Mouse (Mus musculus): ENCODE data around the gene Kifap3. TPM values are rescaled to one million over a fixed set of nuclear protein-coding genes. Genes with fewer than 3 reads are reported as not detected.

Gene Kifap3
- total and polyA plus RNA-seq, 2 experiments from 2014 or later: 9.5 to 12.4 TPM

DNA sequence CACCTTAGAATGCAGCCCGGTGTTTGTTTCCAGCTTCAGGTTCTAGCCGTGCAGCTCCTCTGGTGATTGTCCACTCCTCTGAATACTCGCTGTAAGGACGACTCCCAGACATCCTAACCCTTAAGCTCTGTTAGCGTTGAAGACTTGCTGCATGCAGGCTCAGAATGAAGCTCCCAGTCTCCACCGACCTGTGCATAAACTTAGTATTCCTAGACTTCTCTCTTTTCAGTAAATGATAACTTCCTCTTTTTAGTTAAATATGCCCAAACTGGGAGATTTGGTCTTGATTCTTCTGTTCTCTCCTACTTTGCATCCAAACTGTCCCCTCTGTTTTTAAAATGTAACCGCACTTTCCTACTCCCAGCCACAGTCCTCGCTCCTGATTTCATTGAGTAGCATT is 61.2 kb downstream of the Kifap3 start:
- no peak for DNase-seq (ENCODE audit: low spot score)
- no peak overlapping the region for H3K4me3 ChIP-seq (ENCODE audit: low read depth, low read length)
- H3K9ac ChIP-seq (replicated peaks; ENCODE audit: low read depth, low read length): no peak overlapping the region
- WGBS: 84% methylated on average over 8 of the region's 8 CpGs
- no peaks in the 10 kb centered on the region for H3K4me1 ChIP-seq (ENCODE audit: control insufficient read depth, insufficient read depth)
- no peak overlapping the region for H3K27ac ChIP-seq (ENCODE audit: low read depth)
- no peak overlapping the region for H3K4me2 ChIP-seq (ENCODE audit: low read depth, low read length)
- no peaks in the 10 kb centered on the region for H3K27me3 ChIP-seq (ENCODE audit: control insufficient read depth, insufficient read depth, low read length)
- no peak for ATAC-seq (ENCODE audit: insufficient read depth, low read depth)
- no peak for TF ChIP-seq EP300 (IDR thresholded peaks at IDR 0.05; ENCODE audit: low read depth)
- no peak for TF ChIP-seq CTCF (IDR thresholded peaks at IDR 0.05; ENCODE audit: low read depth)
- no peaks in the 10 kb centered on the region for H3K9me3 ChIP-seq (replicated peaks; ENCODE audit: control insufficient read depth, low read length)
- H3K36me3 ChIP-seq (replicated peaks; ENCODE audit: control insufficient read depth, insufficient read depth, low read length): 0 out of 2 replicates have a peak, but pooled peaks cover 5% of the 10 kb centered on the region

DNA sequence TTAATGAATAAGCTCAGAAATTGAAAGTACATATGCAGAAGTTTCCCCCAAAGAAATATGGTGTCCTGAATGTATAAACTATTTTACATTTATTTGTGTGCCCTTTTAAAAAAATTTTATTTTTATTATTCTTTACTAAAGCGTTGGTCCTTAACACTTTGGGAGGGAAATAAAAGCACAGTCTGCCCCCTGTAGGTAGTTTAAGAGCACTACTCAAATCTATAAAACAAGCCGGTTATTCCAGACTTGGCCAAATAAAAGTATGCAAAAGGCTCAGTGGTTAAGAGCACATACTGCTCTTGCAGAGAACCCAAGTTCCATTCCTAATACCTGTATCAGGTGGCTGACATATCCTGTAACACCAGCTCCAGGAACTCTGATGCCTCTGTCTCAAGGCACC is 62.9 kb downstream of the Kifap3 start:
- 52% methylated on average over 2 of the region's 2 CpGs for WGBS
- Histone ChIP-seq H3K4me1 (ENCODE audit: control insufficient read depth, insufficient read depth) (no peaks in the 10 kb centered on the region), H3K36me3 (replicated peaks; ENCODE audit: control insufficient read depth, insufficient read depth, low read length) (0 out of 2 replicates have a peak, but pooled peaks cover 5% of the 10 kb centered on the region), H3K27me3 (ENCODE audit: control insufficient read depth, insufficient read depth, low read length) (no peaks in the 10 kb centered on the region), H3K27ac (ENCODE audit: low read depth) (no peak overlapping the region), H3K4me2 (ENCODE audit: low read depth, low read length) (no peak overlapping the region), H3K4me3 (ENCODE audit: low read depth, low read length) (no peak overlapping the region), H3K9ac (replicated peaks; ENCODE audit: low read depth, low read length) (no peak overlapping the region), H3K9me3 (replicated peaks; ENCODE audit: control insufficient read depth, low read length) (no peaks in the 10 kb centered on the region)
- TF ChIP-seq CTCF (IDR thresholded peaks at IDR 0.05; ENCODE audit: low read depth) (peak; percentile 23), EP300 (IDR thresholded peaks at IDR 0.05; ENCODE audit: low read depth) (no peak)
- no peak for DNase-seq (ENCODE audit: low spot score)
- ATAC-seq (ENCODE audit: insufficient read depth, low read depth): no peak

DNA sequence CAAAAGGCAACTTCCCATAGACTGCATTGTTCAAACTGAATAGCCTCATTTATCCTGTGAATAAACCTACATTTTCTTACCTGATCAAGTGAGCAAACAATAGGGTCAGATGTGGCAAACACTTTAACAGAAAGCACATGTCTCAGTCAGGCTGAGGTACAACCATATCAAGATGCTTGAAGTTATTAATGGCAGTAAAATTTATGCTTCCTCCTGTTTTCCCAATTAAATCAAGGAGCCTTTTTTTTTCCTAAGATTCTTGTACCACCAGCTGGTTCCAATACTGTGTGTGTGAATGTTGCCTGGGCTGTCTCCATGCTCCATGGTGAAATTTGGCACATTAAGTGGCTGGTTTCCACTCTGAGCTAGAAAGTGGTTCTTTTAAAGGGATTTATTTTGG is 64.5 kb downstream of the Kifap3 start:
- 0 out of 2 replicates have a peak, but pooled peaks cover 5% of the 10 kb centered on the region for H3K36me3 ChIP-seq (replicated peaks; ENCODE audit: control insufficient read depth, insufficient read depth, low read length)
- DNase-seq (ENCODE audit: low spot score): no peak
- TF ChIP-seq EP300 (IDR thresholded peaks at IDR 0.05; ENCODE audit: low read depth): no peak
- no peak for TF ChIP-seq CTCF (IDR thresholded peaks at IDR 0.05; ENCODE audit: low read depth)
- no peak for ATAC-seq (ENCODE audit: insufficient read depth, low read depth)
- no peak overlapping the region for H3K27ac ChIP-seq (ENCODE audit: low read depth)
- no peaks in the 10 kb centered on the region for H3K9me3 ChIP-seq (replicated peaks; ENCODE audit: control insufficient read depth, low read length)
- no peak overlapping the region for H3K9ac ChIP-seq (replicated peaks; ENCODE audit: low read depth, low read length)
- H3K27me3 ChIP-seq (ENCODE audit: control insufficient read depth, insufficient read depth, low read length): no peaks in the 10 kb centered on the region
- H3K4me1 ChIP-seq (ENCODE audit: control insufficient read depth, insufficient read depth): no peaks in the 10 kb centered on the region
- no peak overlapping the region for H3K4me3 ChIP-seq (ENCODE audit: low read depth, low read length)
- H3K4me2 ChIP-seq (ENCODE audit: low read depth, low read length): no peak overlapping the region

DNA sequence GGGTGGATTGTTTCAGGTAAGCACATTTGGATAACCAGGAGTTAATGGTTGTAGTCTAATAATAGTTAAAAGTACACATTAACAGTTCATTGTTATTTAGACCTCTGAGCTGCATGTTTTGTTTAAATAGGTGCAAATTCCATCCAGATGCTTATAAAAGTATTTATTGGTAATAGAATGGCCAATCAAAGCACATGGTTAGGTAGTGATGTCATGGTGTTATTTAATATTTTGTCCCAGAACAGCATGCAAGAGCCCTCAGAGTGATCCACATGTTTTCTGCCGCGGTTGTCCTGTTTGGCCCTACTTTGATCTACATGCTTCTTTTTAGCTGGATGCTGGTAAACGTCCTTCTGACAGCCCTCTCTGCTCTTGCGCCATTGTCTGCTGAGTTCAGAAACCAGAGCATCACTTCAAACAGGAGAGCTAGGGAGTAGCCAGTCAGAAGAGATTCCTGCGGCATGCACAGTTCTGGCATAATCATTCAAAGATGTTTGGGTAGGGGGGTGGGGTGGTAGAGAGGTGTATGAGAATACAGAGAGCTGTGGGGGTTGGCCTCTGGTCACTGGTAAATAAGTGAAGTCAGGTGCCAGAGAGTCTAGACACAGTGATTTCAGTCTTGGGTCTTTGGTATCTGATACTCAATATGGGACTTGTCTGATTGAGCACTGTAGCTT is 73.6 kb downstream of the Kifap3 start:
- DNase-seq (ENCODE audit: low spot score): no peak

DNA sequence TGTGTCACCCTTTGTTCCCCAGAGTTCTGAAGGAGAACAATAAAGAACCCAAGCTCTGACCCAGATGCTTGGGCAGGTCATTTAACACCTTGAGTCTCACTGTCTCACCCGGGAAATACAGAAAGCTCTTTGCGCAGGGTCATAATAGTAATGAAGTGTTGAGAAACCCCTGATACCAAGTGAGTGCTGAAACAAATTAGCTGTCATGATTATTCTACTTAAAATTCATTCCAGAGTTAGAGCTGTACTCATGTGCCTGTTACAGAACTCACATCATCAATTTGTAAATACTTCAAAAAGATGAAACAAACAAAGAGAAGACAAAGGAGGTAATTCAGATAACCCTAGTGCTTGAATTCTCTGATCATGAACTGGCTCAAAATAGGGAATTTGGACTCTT is 79.0 kb downstream of the Kifap3 start:
- ATAC-seq (ENCODE audit: insufficient read depth, low read depth) (no peak), DNase-seq (ENCODE audit: low spot score) (no peak)
- no peak overlapping the region for H3K9ac ChIP-seq (replicated peaks; ENCODE audit: low read depth, low read length)
- no peak overlapping the region for H3K4me3 ChIP-seq (ENCODE audit: low read depth, low read length)
- H3K36me3 ChIP-seq (replicated peaks; ENCODE audit: control insufficient read depth, insufficient read depth, low read length): peaks cover 25% of the 10 kb centered on the region
- WGBS: 52% methylated on average over 2 of the region's 2 CpGs
- TF ChIP-seq CTCF (IDR thresholded peaks at IDR 0.05; ENCODE audit: low read depth): no peak
- TF ChIP-seq EP300 (IDR thresholded peaks at IDR 0.05; ENCODE audit: low read depth): no peak
- no peaks in the 10 kb centered on the region for H3K9me3 ChIP-seq (replicated peaks; ENCODE audit: control insufficient read depth, low read length)
- no peak overlapping the region for H3K27ac ChIP-seq (ENCODE audit: low read depth)
- H3K27me3 ChIP-seq (ENCODE audit: control insufficient read depth, insufficient read depth, low read length): no peaks in the 10 kb centered on the region
- no peaks in the 10 kb centered on the region for H3K4me1 ChIP-seq (ENCODE audit: control insufficient read depth, insufficient read depth)
- H3K4me2 ChIP-seq (ENCODE audit: low read depth, low read length): no peak overlapping the region

More for the DNA sequence above, 73.6 kb downstream of the Kifap3 start:
- peaks cover 17% of the 10 kb centered on the region for H3K36me3 ChIP-seq (replicated peaks; ENCODE audit: control insufficient read depth, insufficient read depth, low read length)
- H3K4me3 ChIP-seq (ENCODE audit: low read depth, low read length): no peak overlapping the region
- H3K27ac ChIP-seq (ENCODE audit: low read depth): no peak overlapping the region
- ATAC-seq (ENCODE audit: insufficient read depth, low read depth): no peak
- TF ChIP-seq CTCF (IDR thresholded peaks at IDR 0.05; ENCODE audit: low read depth) (no peak), EP300 (IDR thresholded peaks at IDR 0.05; ENCODE audit: low read depth) (no peak)
- no peaks in the 10 kb centered on the region for H3K27me3 ChIP-seq (ENCODE audit: control insufficient read depth, insufficient read depth, low read length)
- H3K9me3 ChIP-seq (replicated peaks; ENCODE audit: control insufficient read depth, low read length): no peaks in the 10 kb centered on the region
- 39% methylated on average over 5 of the region's 5 CpGs for WGBS
- H3K4me1 ChIP-seq (ENCODE audit: control insufficient read depth, insufficient read depth): no peaks in the 10 kb centered on the region
- H3K9ac ChIP-seq (replicated peaks; ENCODE audit: low read depth, low read length): no peak overlapping the region
- H3K4me2 ChIP-seq (ENCODE audit: low read depth, low read length): no peak overlapping the region

DNA sequence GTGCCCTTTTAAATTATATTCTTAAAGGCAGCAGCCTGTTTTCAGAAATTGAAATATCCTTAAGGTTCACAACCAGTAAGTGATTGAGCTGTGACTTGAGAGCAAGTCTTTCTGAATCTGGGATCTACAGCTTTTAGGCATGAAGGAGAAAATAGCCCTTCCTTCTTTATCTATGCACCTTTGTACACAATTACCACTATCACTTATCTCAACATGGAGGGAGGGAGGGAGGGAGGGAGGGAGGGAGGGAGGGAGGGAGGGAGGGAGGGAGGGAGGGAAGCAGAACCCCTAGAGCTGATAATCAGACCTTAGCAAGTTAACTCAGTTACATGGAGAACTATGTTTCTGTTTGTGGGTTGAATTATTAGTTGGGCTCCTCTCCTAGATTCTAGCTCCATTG is 82.2 kb downstream of the Kifap3 start:
- Histone ChIP-seq H3K27me3 (ENCODE audit: control insufficient read depth, insufficient read depth, low read length) (no peaks in the 10 kb centered on the region), H3K9me3 (replicated peaks; ENCODE audit: control insufficient read depth, low read length) (no peaks in the 10 kb centered on the region)
- TF ChIP-seq CTCF (IDR thresholded peaks at IDR 0.05; ENCODE audit: low read depth) (no peak), EP300 (IDR thresholded peaks at IDR 0.05; ENCODE audit: low read depth) (no peak)

More for the DNA sequence above, 82.2 kb downstream of the Kifap3 start:
- Histone ChIP-seq H3K4me1 (ENCODE audit: control insufficient read depth, insufficient read depth) (no peaks in the 10 kb centered on the region), H3K4me3 (ENCODE audit: low read depth, low read length) (no peak overlapping the region), H3K4me2 (ENCODE audit: low read depth, low read length) (no peak overlapping the region), H3K27ac (ENCODE audit: low read depth) (no peak overlapping the region), H3K36me3 (replicated peaks; ENCODE audit: control insufficient read depth, insufficient read depth, low read length) (peaks cover 30% of the 10 kb centered on the region), H3K9ac (replicated peaks; ENCODE audit: low read depth, low read length) (no peak overlapping the region)
- DNase-seq (ENCODE audit: low spot score) (no peak), ATAC-seq (ENCODE audit: insufficient read depth, low read depth) (no peak)

All from heart, postnatal 0 days (tissue).